Mouse (Mus musculus): ENCODE results near the gene Mnt. TPM values are rescaled to one million over a fixed set of nuclear protein-coding genes. Genes with fewer than 3 reads are reported as not detected.
A peak's percentile ranks its signal among the peaks of the same experiment; 100 is the strongest.
"Not testable (repeated sequence)": the region's sequence is repeated elsewhere in the genome, so short reads cannot be mapped to it uniquely, and the experiment has no call there.

Mnt gene
- polyA plus RNA-seq (2017; shearing (Covaris generic)) = 1 to 10 TPM; 5.1 to 5.9 TPM

GRCm38 (mm10) chr11:74830256-74831161 lies at the start of gene Mnt:
Mnt (plus strand) TSS chr11:74830920.
- peak; percentile 59 for ATAC-seq

- ATAC-seq = no peak
These were observed 37.8 kb upstream of the Mnt start for GRCm38 (mm10) chr11:74792874-74793273.

GRCm38 (mm10) chr11:74800658-74801057 lies 30.1 kb upstream of the Mnt start:
- no peak for ATAC-seq

- no peak for ATAC-seq
These were observed 26.6 kb upstream of the Mnt start for GRCm38 (mm10) chr11:74804081-74804627.

- ATAC-seq = no peak
These were observed 23.4 kb upstream of the Mnt start for GRCm38 (mm10) chr11:74807246-74807882.

GRCm38 (mm10) chr11:74808251-74808853 lies 22.4 kb upstream of the Mnt start:
- no peak for ATAC-seq

- ATAC-seq = no peak
These were observed 20.6 kb upstream of the Mnt start for GRCm38 (mm10) chr11:74810134-74810533.

- not testable (repeated sequence) for ATAC-seq
These were observed 19.7 kb upstream of the Mnt start for GRCm38 (mm10) chr11:74811027-74811426.

- no peak for ATAC-seq
These were observed 19.2 kb upstream of the Mnt start for GRCm38 (mm10) chr11:74811538-74811937.

- no peak for ATAC-seq
These were observed 14.9 kb upstream of the Mnt start for GRCm38 (mm10) chr11:74815795-74816194.

- ATAC-seq = no peak
These were observed 9.8 kb upstream of the Mnt start for GRCm38 (mm10) chr11:74820921-74821320.

- ATAC-seq = no peak
These were observed 9.3 kb upstream of the Mnt start for GRCm38 (mm10) chr11:74821463-74821862.

- no peak for ATAC-seq
These were observed 7.8 kb upstream of the Mnt start for GRCm38 (mm10) chr11:74822746-74823440.

- no peak for ATAC-seq
These were observed 4.6 kb upstream of the Mnt start for GRCm38 (mm10) chr11:74826151-74826550.

GRCm38 (mm10) chr11:74826702-74827101 lies 4.0 kb upstream of the Mnt start:
- ATAC-seq = no peak

GRCm38 (mm10) chr11:74827791-74828403 lies 2.8 kb upstream of the Mnt start:
- ATAC-seq = no peak

- ATAC-seq = no peak
These were observed 2.3 kb upstream of the Mnt start for GRCm38 (mm10) chr11:74828404-74828931.

GRCm38 (mm10) chr11:74828965-74829550 lies 1.7 kb upstream of the Mnt start:
- no peak for ATAC-seq

- ATAC-seq = peak; percentile 35
These were observed 908 bp upstream of the Mnt start for GRCm38 (mm10) chr11:74829812-74830211.

- no peak for ATAC-seq
These were observed 478 bp downstream of the Mnt start for GRCm38 (mm10) chr11:74831191-74831605.

Data from CD4-positive, CD25-positive, alpha-beta regulatory T cell, adult 4 months (primary cell).